Mouse (Mus musculus): ENCODE measurements at regions not wholly inside any gene's neighbourhood (a gene's known extent, or its start where the extent isn't known, plus 50 kb on each side); places are given as distances from the start of the nearest gene placed in this dataset.

DNA sequence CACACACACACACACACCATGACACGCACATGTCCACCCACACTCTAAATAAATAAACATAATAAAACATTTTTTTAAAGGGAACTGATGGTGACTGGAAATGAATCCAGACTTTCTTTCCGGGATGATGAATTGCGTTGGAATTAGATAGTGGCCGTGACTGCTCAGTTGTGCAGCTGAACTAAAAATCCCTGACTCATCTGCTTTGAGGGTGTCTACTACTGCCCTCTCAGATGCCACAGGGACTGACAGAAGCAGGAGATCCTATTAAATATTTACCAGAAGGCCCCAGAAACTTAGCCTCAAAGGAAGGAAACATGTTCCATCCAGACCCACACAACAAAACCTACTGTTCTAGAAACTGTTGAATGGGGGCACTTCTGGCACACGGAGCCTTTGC, 65.7 kb downstream of the Polr2m start:
- intact Hi-C loops (cut with DNase I) = no loop called here
- no peak for DNase-seq

GRCm38 (mm10) chr9:71418531-71418930, 67.2 kb downstream of the Polr2m start:
- intact Hi-C loops (cut with DNase I) = no loop called here
- DNase-seq = peak; percentile 34 to 63

DNA sequence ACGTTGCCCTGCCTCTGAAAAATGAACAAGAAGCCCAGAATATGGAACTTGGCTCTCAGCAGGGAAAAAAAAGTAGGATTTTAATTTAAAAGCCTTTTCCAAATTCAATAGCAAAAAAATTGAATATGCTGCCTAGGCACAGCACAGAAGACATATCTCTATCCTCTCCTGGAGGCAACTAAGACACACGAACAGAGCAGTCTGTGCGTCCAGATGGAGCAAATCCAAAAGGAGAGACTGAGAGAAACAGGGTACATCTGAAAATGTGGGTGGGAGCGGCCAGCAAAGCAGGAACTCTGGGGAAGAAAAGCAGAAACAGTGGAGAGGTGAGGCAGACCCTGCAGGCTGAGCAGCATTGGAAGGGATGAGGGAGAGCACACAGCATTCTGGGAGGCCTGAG, 68.5 kb downstream of the Polr2m start:
- intact Hi-C loops (cut with DNase I) = no loop called here
- no peak for DNase-seq

- no peak for DNase-seq
- intact Hi-C loops (cut with DNase I) = no loop called here
These were observed 74.6 kb downstream of the Polr2m start for GRCm38 (mm10) chr9:71411171-71411570.

- no peak for DNase-seq
These were observed 75.8 kb downstream of the Polr2m start for GRCm38 (mm10) chr9:71409925-71410324.

DNA sequence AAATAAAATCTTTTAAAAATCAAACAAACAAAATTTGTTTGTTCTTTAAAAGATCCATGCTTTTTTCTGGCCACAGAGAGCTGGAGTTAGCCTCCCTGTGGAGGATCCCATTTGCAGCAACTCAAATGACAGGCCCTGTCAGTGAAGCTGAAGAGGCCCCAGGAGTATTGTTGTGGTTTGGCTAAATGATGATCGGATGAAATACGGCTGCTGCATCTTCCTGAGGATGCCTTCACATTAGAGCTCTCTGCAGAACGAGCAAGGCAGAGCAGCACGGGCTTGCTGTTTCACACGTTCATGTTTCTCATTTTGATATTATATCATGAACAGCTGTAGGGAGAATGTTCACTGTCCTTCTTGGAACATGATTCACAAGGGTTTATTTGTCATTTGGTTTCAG, 76.8 kb downstream of the Polr2m start:
- DNase-seq = no peak
- intact Hi-C loops (cut with DNase I) = no loop called here

More at GRCm38 (mm10) chr9:71409925-71410324, 75.8 kb downstream of the Polr2m start:
- intact Hi-C loops (cut with DNase I) = no loop called here

DNA sequence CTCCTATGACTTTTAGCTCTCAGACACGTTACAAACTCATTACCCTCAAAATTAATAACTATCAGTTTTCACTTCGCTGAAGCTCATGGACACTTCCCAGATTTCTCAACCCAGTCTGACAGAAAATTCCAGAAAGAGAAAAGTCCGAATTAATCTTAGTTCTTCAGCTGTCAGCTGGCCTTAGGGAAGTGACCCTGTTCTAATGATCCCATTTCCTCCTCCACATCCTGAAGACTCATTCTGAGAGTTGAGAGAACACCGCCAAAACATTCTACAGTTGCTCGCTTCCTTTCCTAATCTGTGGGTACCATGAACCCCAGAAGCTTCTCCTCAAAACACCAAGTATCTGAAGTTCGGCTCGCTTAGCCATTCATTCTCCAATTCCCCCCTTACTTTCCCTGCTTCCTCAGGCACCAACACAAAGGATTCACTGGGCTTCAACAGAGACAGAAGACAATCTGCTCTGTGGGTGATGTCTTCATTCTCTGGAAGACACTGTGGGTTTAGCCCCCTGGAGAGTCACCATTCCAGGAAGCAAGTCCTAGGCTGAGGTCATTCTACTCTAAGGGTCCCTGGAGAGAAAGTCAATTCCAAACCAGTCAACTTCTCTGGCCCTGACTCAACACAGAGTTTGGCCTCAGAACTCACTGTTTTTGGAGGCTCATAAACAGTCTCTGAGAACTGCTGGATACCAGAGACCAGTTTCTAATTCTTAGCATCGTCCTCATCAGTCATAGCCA, 81.2 kb downstream of the Polr2m start:
- DNase-seq = peak in 1 of 2 experiments; percentile 30
- intact Hi-C loops (cut with DNase I) = no loop called here

- DNase-seq = no peak
- intact Hi-C loops (cut with DNase I) = no loop called here
These were observed 84.1 kb downstream of the Polr2m start for GRCm38 (mm10) chr9:71401667-71402066.

DNA sequence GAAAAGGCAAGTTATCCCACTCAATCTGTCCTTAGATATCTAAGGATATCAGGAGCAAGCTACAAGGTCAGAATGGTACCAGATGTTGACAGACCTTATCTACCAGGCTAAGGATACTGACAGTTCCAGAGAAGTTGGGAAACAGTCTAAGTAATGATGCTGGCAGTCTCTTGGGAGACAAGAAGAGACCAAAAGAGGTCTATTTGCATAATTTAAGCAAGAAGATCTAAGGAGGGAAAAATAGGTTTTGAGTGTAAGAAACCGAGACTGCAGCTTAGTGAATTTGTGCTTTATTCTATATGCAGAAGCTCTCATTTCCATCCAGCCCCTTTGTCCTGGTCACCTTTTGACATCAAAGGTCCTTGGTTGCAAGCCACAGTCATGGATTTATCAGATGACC, 86.4 kb downstream of the Polr2m start:
- intact Hi-C loops (cut with DNase I) = no loop called here
- no peak for DNase-seq

- DNase-seq = peak in 1 of 2 experiments; percentile 14
These were observed 89.0 kb downstream of the Polr2m start for GRCm38 (mm10) chr9:71396784-71397183.

GRCm38 (mm10) chr9:71390221-71390620, 95.5 kb downstream of the Polr2m start:
- DNase-seq = no peak
- intact Hi-C loops (cut with DNase I) = no loop called here

More at GRCm38 (mm10) chr9:71396784-71397183, 89.0 kb downstream of the Polr2m start:
- intact Hi-C loops (cut with DNase I) = no loop called here

- intact Hi-C loops (cut with DNase I) = no loop called here
- DNase-seq = no peak
These were observed 98.3 kb downstream of the Polr2m start for GRCm38 (mm10) chr9:71387426-71387825.

GRCm38 (mm10) chr9:71383901-71384300, 101.8 kb downstream of the Polr2m start:
- intact Hi-C loops (cut with DNase I) = no loop called here
- no peak for DNase-seq

DNA sequence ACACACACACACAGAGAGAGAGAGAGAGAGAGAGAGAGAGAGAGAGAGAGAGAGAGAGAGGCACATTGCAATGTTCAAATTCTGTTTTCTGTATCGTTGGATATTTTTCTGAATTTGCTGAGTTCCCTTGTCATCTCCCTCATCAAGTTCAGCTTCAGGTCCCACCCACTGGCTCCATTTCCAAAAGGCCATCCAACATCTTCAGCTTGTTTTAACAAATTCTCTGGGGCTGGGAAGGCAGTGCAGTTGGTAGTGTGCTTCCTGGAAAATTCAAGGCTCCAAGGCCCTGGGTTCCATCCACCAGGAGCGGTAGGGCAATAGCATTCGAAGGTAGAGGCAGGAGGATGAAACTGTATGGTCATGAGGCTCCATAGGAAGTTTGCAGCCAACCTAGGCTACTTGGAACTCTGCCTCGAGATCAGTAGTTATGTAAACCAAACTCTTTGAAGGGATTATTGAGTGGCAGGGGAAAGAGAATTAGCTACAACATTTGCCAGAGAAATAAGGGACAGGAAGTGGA, 105.9 kb downstream of the Polr2m start:
- no peak for DNase-seq
- intact Hi-C loops (cut with DNase I) = no loop called here

- DNase-seq = no peak
- intact Hi-C loops (cut with DNase I) = loop anchor here (10.0 kb wide), 1 partner anchor 75 kb away; no protein-coding TSS in a partner anchor
These were observed 116.0 kb downstream of the Polr2m start for GRCm38 (mm10) chr9:71369760-71370159.

GRCm38 (mm10) chr9:71369202-71369601, 116.5 kb downstream of the Polr2m start:
- intact Hi-C loops (cut with DNase I) = loop anchor here (10.0 kb wide), 1 partner anchor 76 kb away; no protein-coding TSS in a partner anchor
- DNase-seq = no peak

DNA sequence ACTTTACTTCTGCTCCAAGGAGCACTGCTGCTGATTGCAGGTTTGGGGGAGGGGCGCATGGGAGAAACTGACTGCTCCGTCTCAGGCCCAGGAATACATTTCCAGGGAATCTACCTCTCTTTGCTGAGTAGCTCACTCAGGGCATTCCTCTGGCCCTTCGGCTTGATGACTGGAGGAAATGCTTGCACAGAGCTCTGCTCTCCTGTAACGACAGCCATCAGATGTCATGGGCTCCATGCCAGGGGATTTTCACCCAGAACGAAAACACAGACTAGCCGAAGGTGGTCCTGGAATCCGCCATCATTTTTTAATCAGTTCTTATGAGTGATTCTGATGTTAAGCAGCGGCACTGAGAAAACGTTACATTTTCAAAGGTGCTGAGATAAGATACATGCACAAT, 119.2 kb downstream of the Polr2m start:
- intact Hi-C loops (cut with DNase I) = loop anchor here (10.0 kb wide), 1 partner anchor 78 kb away; no protein-coding TSS in a partner anchor
- no peak for DNase-seq

DNA sequence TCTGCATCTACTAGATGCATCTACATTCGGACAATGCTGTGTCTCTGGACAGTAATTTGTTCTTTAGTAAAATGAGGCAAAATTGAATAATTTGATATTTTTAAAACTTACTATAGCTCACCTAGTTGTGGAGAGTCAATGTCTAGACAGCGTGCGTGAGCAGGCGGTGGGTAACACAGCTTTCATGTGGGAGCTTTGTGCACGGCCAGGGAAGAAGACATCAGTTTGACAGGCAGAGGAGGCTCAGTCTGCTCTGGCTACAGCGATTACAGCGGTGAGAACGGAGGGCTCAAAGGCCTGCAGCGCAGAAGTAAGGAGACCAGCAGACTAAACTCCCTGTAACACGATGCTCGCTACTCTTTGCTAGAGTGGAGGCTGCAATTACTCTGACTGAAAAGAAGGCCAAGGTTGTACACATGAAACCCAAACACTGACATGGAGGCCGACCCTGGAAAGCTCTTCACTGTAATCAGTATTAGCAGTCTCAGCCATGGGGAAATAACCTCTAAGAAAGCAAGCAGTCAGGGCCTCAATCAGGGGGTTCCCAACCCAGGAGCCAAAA, 120.5 kb downstream of the Polr2m start:
- DNase-seq = no peak
- intact Hi-C loops (cut with DNase I) = loop anchor here (10.0 kb wide), 1 partner anchor 80 kb away; no protein-coding TSS in a partner anchor

DNA sequence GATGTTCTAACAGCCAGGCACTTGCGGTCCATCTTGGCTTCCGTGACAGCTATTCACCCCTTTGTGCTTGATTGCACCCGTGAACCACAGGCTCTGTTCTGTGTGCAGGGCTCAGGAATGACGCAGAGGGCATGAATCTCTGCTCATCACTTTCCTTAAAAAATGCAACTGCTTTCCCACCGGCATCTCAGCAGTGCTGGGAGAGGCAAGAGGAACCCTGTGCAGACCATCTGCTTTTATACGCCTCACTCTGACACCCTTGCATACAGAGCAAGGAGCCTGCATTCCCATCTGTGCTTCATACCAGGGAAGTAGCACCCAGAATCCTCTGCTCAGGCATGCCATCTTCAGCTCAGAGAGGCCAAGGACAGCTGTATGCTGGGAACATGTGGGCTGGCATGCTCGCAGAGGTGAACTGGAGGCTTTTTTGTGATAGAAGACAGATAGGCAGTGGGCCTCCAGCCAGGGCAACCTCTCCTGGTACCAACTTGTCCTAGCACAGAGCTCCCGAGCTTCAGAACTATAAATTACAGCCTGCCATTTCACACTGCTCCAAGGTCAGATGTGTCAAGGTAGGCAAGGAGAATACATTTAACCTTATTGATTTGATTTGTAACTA, 121.6 kb downstream of the Polr2m start:
- no peak for DNase-seq
- intact Hi-C loops (cut with DNase I) = loop anchor here (10.0 kb wide), 1 partner anchor 81 kb away; no protein-coding TSS in a partner anchor

DNA sequence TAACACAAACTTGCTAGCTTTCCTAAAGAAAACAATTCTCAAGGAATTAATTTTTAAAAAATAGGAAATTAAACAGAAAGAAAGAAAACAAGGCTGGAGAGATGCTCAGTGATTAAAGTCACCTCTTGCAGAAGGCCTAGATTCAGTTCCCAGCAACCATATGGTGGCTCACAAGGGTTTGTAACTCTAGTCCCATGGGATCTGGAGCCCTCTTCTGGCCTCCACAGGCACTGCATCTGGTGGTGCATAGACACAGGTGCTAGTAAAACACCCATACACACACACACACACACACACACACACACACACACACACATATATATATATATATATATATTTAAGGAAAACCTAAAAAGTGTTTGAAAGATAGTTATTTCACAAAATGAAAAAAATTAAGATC, 123.3 kb downstream of the Polr2m start:
- DNase-seq = no peak
- intact Hi-C loops (cut with DNase I) = loop anchor here (10.0 kb wide), 1 partner anchor 82 kb away; no protein-coding TSS in a partner anchor

DNA sequence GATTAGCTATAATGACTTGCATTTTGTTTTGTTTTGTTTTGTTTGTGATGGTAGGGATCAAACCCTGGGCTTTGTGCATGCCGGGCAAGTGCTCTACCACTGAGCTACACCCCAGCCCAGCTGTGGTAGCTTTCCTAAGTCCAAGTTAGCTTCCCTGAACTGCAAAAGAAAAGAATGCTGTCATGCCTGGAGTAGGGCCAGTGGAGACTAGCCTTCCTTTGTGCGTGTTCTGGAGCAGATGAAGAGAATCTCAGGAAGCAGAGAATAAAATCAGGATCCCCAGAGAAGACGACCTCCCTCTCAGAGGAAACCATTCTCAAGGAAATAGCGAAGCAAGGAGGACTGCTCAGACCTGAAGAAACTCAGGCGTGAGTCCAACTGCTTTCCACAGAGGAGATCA, 123.8 kb downstream of the Polr2m start:
- intact Hi-C loops (cut with DNase I) = loop anchor here (10.0 kb wide), 1 partner anchor 83 kb away; no protein-coding TSS in a partner anchor
- peak in 1 of 2 experiments; percentile 33 for DNase-seq

Data from gastrocnemius, postnatal 36 days (tissue).